Mouse (Mus musculus) right cerebral cortex, postnatal 10 days (tissue): ENCODE results near the gene Tlx3.

Experiments used
- DNase-seq, 2 experiments: peaks; one replicate each; pipeline ENCODE4 v3.0.0; 2021; ENCODE audit warnings: low spot score in 2 of 2

Gene Tlx3

DNA sequence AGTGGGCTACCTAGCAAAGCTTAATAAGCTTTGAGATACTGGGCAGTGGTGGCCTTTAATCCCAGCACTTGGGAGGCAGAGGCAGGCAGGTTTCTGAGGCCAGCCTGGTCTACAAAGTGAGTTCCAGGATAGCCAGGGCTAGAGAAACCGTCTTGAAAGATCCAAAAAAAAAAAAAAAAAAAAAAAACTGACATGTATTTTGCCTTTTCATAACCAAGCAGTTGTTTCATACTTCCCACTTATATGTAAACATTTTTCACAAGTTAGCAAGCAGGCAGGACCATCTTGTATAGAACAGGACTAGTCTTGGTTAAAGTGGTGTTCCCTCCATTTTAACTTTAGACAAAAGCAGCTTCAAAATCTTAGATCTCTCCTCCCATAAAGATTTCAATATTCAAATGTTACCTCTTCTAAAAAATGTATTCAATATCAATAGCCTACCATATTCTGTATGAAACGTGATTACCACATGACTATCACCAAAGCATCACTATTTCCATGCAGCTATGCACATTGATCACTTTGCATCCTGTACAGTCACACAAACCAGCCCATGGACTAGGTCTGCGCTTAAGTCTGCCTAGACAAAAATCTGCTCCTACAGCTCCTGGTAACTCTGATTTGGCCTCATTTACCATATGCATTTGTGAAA lies 52.1 kb downstream of the Tlx3 start:
- DNase-seq = no peak
